Mouse (Mus musculus) neural tube, embryonic 14.5 days (tissue): ENCODE results near the gene Gm43638. TPM values are rescaled to one million over a fixed set of nuclear protein-coding genes. Genes with fewer than 3 reads are reported as not detected.
"Not testable (repeated sequence)": the region's sequence is repeated elsewhere in the genome, so short reads cannot be mapped to it uniquely, and the experiment has no call there.

Experiments
- ATAC-seq: fragments of 200-750 bp; cut with Nextera tagmentation; 2 replicates; pipeline ENCODE4 v1.8.0; 2017; ENCODE audit warnings: low read depth, mild to moderate bottlenecking, moderate TSS enrichment, moderate library complexity
- H3K27ac ChIP-seq: fragments of 300-500 bp; sonication (generic); 2 replicates; pipeline ENCODE4 v1.5.1; 2014; ENCODE audit warnings: low read depth, mild to moderate bottlenecking, control low read depth, low read length, moderate library complexity, mixed read lengths
- H3K27me3 ChIP-seq: fragments of 300-500 bp; sonication (generic); 2 replicates; pipeline ENCODE4 v1.6.1; 2014; ENCODE audit warnings: low read length; ENCODE audit not compliant: control insufficient read depth, insufficient read depth
- H3K36me3 ChIP-seq: fragments of 300-500 bp; sonication (generic); 2 replicates; pipeline ENCODE4 v1.6.1; 2014; ENCODE audit warnings: low read length, mixed read lengths; ENCODE audit not compliant: control insufficient read depth, insufficient read depth
- H3K4me1 ChIP-seq: fragments of 300-500 bp; sonication (generic); 2 replicates; pipeline ENCODE4 v1.6.1; 2014; ENCODE audit warnings: low read length; ENCODE audit not compliant: control insufficient read depth, insufficient read depth
- H3K4me2 ChIP-seq: fragments of 300-500 bp; sonication (generic); 2 replicates; pipeline ENCODE4 v1.6.1; 2014; ENCODE audit warnings: mild to moderate bottlenecking, low read depth, low read length, control low read depth
- H3K4me3 ChIP-seq: fragments of 300-500 bp; sonication (generic); 2 replicates; pipeline ENCODE4 v1.5.1; 2014; ENCODE audit warnings: low read depth, low read length, control low read depth, mixed read lengths
- H3K9ac ChIP-seq: fragments of 300-500 bp; sonication (generic); replicated peaks from 2 replicates; pipeline ENCODE4 v1.6.1; 2014; ENCODE audit warnings: low read depth, mild to moderate bottlenecking, control low read depth, low read length, mixed read lengths
- H3K9me3 ChIP-seq: fragments of 300-500 bp; sonication (generic); 2 replicates; pipeline ENCODE4 v1.6.1; 2016; ENCODE audit warnings: low read length; ENCODE audit not compliant: control insufficient read depth
- WGBS: fragments of 180-500 bp; shearing (Covaris S2); extraction: QIAGEN DNeasy Blood & Tissue Kit; methylation state at CpG from one replicate; pipeline ENCODE4 v1.1.7; 2014; 5-methylcytosine and 5-hydroxymethylcytosine counted together
- polyA plus RNA-seq: library from polyadenylated mRNA; unstranded; fragments of >200 nt; fragmentation: Nextera tagmentation; extraction: Ambion mirVana; gene quantifications from 2 replicates; pipeline ENCODE4 v1.2.1, GENCODE M21; 2014

The Gm43638 gene
- polyA plus RNA-seq, 1 experiment from 2014 or later, result not detected

DNA sequence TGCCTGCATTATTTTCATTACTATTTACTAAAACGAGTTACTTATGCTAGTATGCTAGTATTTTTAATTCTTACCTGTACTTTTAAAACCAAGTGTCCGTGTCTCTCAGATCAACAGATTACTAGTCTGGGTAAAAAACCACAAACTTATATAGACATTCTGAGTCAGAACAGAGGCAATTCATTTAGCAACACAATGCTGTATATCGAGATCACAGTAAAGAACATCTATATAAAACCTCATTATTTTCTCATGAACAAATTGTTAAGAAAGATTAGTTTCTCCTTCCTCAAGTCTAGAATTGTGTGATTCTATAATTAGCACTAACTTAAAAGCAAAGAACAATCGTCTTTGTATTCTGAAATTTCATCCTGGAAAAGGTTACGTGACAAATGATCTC is 4.4 kb downstream of the Gm43638 start, which contains the start of gene Ugt2a2:
Gene Ugt2a2, minus strand, starts transcription at position 101 of the 400 bp plus-strand sequence.
- H3K4me3 ChIP-seq, result no peak within 1 kb of the TSS
- 79% methylated on average over 5 of the region's 5 CpGs for WGBS
- H3K27me3 ChIP-seq, result no peaks in the 10 kb centered on the region
- no peak within 1 kb of the TSS for H3K9ac ChIP-seq
- no peaks in the 10 kb centered on the region for H3K9me3 ChIP-seq
- H3K4me2 ChIP-seq, result no peak within 1 kb of the TSS
- ATAC-seq, result no peak
- H3K4me1 ChIP-seq, result no peaks in the 10 kb centered on the region
- H3K27ac ChIP-seq, result no peak within 1 kb of the TSS
- H3K36me3 ChIP-seq, result no peaks in the 10 kb centered on the region

GRCm38 (mm10) chr5:87458810-87459209 is 27.8 kb downstream of the Gm43638 start:
- H3K9ac ChIP-seq, result no peak overlapping the region
- H3K4me3 ChIP-seq, result no peak overlapping the region
- 35% methylated on average over 1 of the region's 1 CpGs for WGBS
- H3K27ac ChIP-seq, result no peak overlapping the region
- no peak overlapping the region for H3K4me2 ChIP-seq
- H3K36me3 ChIP-seq, result no peaks in the 10 kb centered on the region
- no peaks in the 10 kb centered on the region for H3K27me3 ChIP-seq
- no peaks in the 10 kb centered on the region for H3K9me3 ChIP-seq
- ATAC-seq, result no peak
- no peaks in the 10 kb centered on the region for H3K4me1 ChIP-seq

DNA sequence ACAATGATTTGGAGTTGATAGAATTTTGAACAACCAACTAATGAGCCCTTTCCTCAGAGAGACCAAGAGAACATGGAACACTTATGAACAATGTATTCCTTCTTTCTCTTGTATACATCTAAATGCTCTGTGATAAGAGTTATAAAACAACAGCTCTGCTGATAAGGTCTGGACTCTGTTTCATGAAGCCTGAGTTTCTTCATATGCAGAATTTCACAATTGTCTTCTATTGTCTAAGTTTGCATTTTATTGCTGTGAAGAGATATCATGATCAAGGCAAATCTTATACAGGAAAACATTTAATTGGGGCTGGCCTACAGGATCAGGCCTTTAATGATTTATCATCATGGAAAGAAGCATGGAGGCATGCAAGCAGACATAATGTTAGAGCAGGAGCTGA is 28.9 kb downstream of the Gm43638 start:
- Histone ChIP-seq H3K4me2 (no peak overlapping the region), H3K27ac (no peak overlapping the region), H3K36me3 (no peaks in the 10 kb centered on the region), H3K27me3 (no peaks in the 10 kb centered on the region), H3K9ac (no peak overlapping the region), H3K9me3 (no peaks in the 10 kb centered on the region), H3K4me3 (no peak overlapping the region), H3K4me1 (no peaks in the 10 kb centered on the region)
- no peak for ATAC-seq

DNA sequence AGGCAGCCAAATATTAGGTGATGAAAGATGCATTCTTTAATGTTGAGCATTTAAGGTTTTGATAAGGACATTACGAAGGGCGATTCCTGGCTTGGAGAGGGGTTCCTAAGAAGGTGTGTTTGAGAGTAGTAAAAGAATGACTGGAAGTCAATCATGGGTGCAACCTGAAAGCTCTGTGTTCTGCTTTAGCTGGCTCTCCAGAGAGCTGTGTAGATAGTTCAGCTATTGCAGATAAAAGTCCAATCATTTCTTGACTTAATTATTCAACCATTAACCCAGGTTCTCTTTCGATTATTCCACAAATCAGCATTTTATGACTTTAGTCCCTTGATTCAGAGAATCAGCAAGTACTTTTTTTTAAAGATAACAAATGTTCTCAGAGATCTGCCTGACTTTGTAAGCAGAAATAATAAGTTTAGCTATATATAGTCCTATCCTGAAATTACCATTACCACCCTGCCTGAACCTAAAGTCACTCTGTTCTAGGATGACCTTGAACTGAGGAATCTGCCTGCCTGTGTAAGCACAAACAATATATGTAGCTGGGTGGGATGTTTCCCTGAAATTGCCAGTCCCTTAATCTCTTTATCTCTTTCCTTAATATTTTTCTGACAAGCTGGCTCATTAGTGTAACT is 30.3 kb downstream of the Gm43638 start:
- no peak overlapping the region for H3K4me3 ChIP-seq
- H3K27me3 ChIP-seq, result no peaks in the 10 kb centered on the region
- H3K4me2 ChIP-seq, result no peak overlapping the region
- H3K36me3 ChIP-seq, result no peaks in the 10 kb centered on the region
- ATAC-seq, result no peak
- no peaks in the 10 kb centered on the region for H3K4me1 ChIP-seq
- 89% methylated on average over 3 of the region's 3 CpGs for WGBS
- no peak overlapping the region for H3K27ac ChIP-seq
- no peaks in the 10 kb centered on the region for H3K9me3 ChIP-seq
- no peak overlapping the region for H3K9ac ChIP-seq

- ATAC-seq, result no peak
- no peaks in the 10 kb centered on the region for H3K27me3 ChIP-seq
- H3K27ac ChIP-seq, result no peak overlapping the region
- H3K4me3 ChIP-seq, result no peak overlapping the region
- no peaks in the 10 kb centered on the region for H3K4me1 ChIP-seq
- H3K9me3 ChIP-seq, result no peaks in the 10 kb centered on the region
- no peak overlapping the region for H3K9ac ChIP-seq
- no peak overlapping the region for H3K4me2 ChIP-seq
- no peaks in the 10 kb centered on the region for H3K36me3 ChIP-seq
Measured at GRCm38 (mm10) chr5:87455519-87455918, 31.1 kb downstream of the Gm43638 start.

GRCm38 (mm10) chr5:87452514-87452913 is 34.1 kb downstream of the Gm43638 start:
- H3K4me2 ChIP-seq, result not testable (repeated sequence)
- 69% methylated on average over 4 of the region's 5 CpGs for WGBS

GRCm38 (mm10) chr5:87436264-87436663 is 50.3 kb downstream of the Gm43638 start:
- Histone ChIP-seq H3K27ac (no peak overlapping the region), H3K4me3 (no peak overlapping the region), H3K4me1 (no peaks in the 10 kb centered on the region), H3K27me3 (no peaks in the 10 kb centered on the region), H3K9ac (no peak overlapping the region), H3K9me3 (no peaks in the 10 kb centered on the region), H3K4me2 (no peak overlapping the region), H3K36me3 (no peaks in the 10 kb centered on the region)
- no peak for ATAC-seq
- 45% methylated on average over 3 of the region's 3 CpGs for WGBS

More at GRCm38 (mm10) chr5:87452514-87452913, 34.1 kb downstream of the Gm43638 start:
- not testable (repeated sequence) for H3K27me3 ChIP-seq, H3K9me3 ChIP-seq, H3K9ac ChIP-seq, ATAC-seq, H3K4me3 ChIP-seq, H3K27ac ChIP-seq, H3K36me3 ChIP-seq, H3K4me1 ChIP-seq

DNA sequence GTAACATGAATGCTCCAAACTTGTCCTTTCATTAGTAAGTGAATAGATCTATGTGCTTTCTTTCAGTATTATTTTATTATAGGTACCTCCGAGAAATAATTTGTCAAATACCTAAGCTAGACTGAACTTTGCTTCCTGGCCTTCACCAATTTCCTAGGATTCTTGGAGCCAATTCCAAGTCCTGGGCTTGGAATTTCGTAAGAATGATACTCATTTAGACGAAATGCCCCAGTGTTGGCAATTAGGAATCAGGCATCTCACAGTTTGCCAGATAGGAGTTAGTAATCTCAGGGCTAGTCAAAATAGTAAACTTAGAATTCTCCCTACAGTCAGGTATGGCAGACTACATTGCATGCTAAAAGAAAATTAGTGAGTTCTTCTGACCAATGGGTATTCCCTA is 60.9 kb downstream of the Gm43638 start:
- Histone ChIP-seq H3K9me3 (no peaks in the 10 kb centered on the region), H3K4me3 (no peak overlapping the region)
- whole genome bisulfite sequencing, result 87% methylated on average over 3 of the region's 3 CpGs

DNA sequence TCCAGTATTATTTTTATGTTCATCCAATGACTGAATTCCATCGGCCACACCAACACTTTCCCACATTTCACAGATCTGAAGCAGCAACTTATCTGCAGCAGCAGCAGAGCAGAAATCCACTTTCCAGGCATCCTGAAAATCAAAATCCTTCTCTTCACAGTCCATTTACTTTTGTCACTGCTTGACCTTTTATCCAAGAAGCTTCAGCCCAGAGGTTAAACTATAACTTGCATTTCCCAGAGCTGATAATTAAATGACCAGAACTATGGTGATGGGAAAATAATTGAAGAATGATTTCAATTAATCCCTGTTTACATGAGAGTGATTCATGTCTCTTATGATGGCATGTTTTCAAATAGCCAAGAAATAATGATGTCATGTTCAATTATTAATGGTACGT is 62.6 kb downstream of the Gm43638 start, which contains the start of gene Ugt2b38:
Gene Ugt2b38, minus strand, starts transcription at position 163 of the 400 bp plus-strand sequence.
- not testable (repeated sequence) for H3K36me3 ChIP-seq, H3K4me2 ChIP-seq, H3K9me3 ChIP-seq, ATAC-seq, H3K9ac ChIP-seq, H3K27ac ChIP-seq, H3K27me3 ChIP-seq, H3K4me1 ChIP-seq, H3K4me3 ChIP-seq
- 82% methylated on average over 1 of the region's 2 CpGs for WGBS

More for the DNA sequence above, 60.9 kb downstream of the Gm43638 start:
- Histone ChIP-seq H3K27me3 (no peaks in the 10 kb centered on the region), H3K27ac (no peak overlapping the region), H3K4me2 (no peak overlapping the region), H3K9ac (no peak overlapping the region), H3K36me3 (no peaks in the 10 kb centered on the region), H3K4me1 (no peaks in the 10 kb centered on the region)
- no peak for ATAC-seq
